Mouse (Mus musculus) forelimb bud, embryonic 11.5 days (tissue): ENCODE measurements around the gene Nlrp4f.

Experiments used
- DNase-seq: peaks from one replicate; pipeline ENCODE4 v3.0.0-alpha.2; 2012; ENCODE audit warnings: low read depth, low spot score

The Nlrp4f gene

GRCm38 (mm10) chr13:65205877-65206276 lies at the start of gene Nlrp4f:
Nlrp4f (minus strand) TSS chr13:65205977.
- no peak for DNase-seq

GRCm38 (mm10) chr13:65243273-65243672 lies 37.5 kb upstream of the Nlrp4f start:
- DNase-seq: no peak

GRCm38 (mm10) chr13:65242319-65242787 lies 36.6 kb upstream of the Nlrp4f start:
- no peak for DNase-seq

- no peak for DNase-seq
Observed at GRCm38 (mm10) chr13:65241627-65242318, 36.0 kb upstream of the Nlrp4f start.

GRCm38 (mm10) chr13:65241099-65241626 lies 35.4 kb upstream of the Nlrp4f start:
- peak; percentile 89 for DNase-seq

- peak; percentile 97 for DNase-seq
Observed at GRCm38 (mm10) chr13:65240509-65241098, 34.8 kb upstream of the Nlrp4f start.

GRCm38 (mm10) chr13:65237211-65237610 lies 31.4 kb upstream of the Nlrp4f start:
- no peak for DNase-seq

GRCm38 (mm10) chr13:65226657-65227056 lies 20.9 kb upstream of the Nlrp4f start:
- DNase-seq: no peak

- DNase-seq: no peak
Observed at GRCm38 (mm10) chr13:65225945-65226344, 20.2 kb upstream of the Nlrp4f start.

- no peak for DNase-seq
Observed at GRCm38 (mm10) chr13:65200667-65201066, 5.1 kb downstream of the Nlrp4f start.

GRCm38 (mm10) chr13:65176472-65177091 lies 29.2 kb downstream of the Nlrp4f start:
- no peak for DNase-seq

GRCm38 (mm10) chr13:65175734-65176471 lies 29.9 kb downstream of the Nlrp4f start:
- DNase-seq: peak; percentile 66

GRCm38 (mm10) chr13:65174102-65174501 lies 31.7 kb downstream of the Nlrp4f start:
- DNase-seq: no peak

- DNase-seq: no peak
Observed at GRCm38 (mm10) chr13:65149940-65150339, 55.8 kb downstream of the Nlrp4f start, which contains the start of gene Olfr466. Olfr466 (plus strand) TSS chr13:65150240.

GRCm38 (mm10) chr13:65137789-65138188 lies 68.0 kb downstream of the Nlrp4f start, which contains the start of gene Olfr465-ps1:
Olfr465-ps1 (plus strand) TSS chr13:65138089.
- DNase-seq: no peak
